18 mouse cellular contexts compared by ENCODE assay signal in genomic region chr14:40979723-40980122, GRCm38 (mm10). TPM values are rescaled to one million over a fixed set of nuclear protein-coding genes. Genes with fewer than 3 reads are reported as not detected.
DNase-seq lines count a peak whose midpoint lies in the region; ATAC-seq lines count a peak whose summit lies in the region.
"Had no signal": no experiment of that assay in that cellular context is flagged by ENCODE, and none has a peak within 500 bp of the region (broad histone marks: within the 10 kb centered on the region; RNA-seq: fewer than 3 reads in every experiment).

No protein-coding gene starts in this region.

- 0 out of 2 replicates have a peak overlapping the region, but pooled peaks have one; percentile 39 for H3K27ac ChIP-seq in liver, embryonic 12.5 days
- H3K27ac ChIP-seq in liver, embryonic 11.5 days (ENCODE audit: low read depth, low read length), result no peak overlapping the region
- H3K27ac ChIP-seq: forebrain, embryonic 12.5 days; hindbrain, postnatal 0 days; kidney, postnatal 0 days; liver, embryonic 15.5 days; midbrain, embryonic 10.5 days; neural tube, embryonic 13.5 days had no signal

- H3K27me3 ChIP-seq in liver, embryonic 12.5 days (replicated peaks), result no peaks in the 10 kb centered on the region
- H3K27me3 ChIP-seq in liver, embryonic 11.5 days (replicated peaks; ENCODE audit: control insufficient read depth, insufficient read depth, low read length), result no peaks in the 10 kb centered on the region
- H3K27me3 ChIP-seq: forebrain, embryonic 12.5 days; liver, embryonic 15.5 days; neural tube, embryonic 13.5 days had no signal

- H3K9ac ChIP-seq in liver, embryonic 12.5 days, result no peak overlapping the region
- H3K9ac ChIP-seq in liver, embryonic 11.5 days (ENCODE audit: low read depth, low read length), result no peak overlapping the region
- H3K9ac ChIP-seq: forebrain, embryonic 12.5 days; liver, embryonic 15.5 days; neural tube, embryonic 13.5 days had no signal

- WGBS in liver, embryonic 12.5 days (ENCODE audit: insufficient replicate concordance), result 39% methylated on average over 1 of the region's 1 CpGs
- 46% methylated on average over 1 of the region's 1 CpGs for WGBS in liver, embryonic 11.5 days

- no peaks in the 10 kb centered on the region for H3K36me3 ChIP-seq in liver, embryonic 12.5 days
- no peaks in the 10 kb centered on the region for H3K36me3 ChIP-seq in liver, embryonic 11.5 days (ENCODE audit: control insufficient read depth, insufficient read depth, low read length)
- H3K36me3 ChIP-seq: forebrain, embryonic 12.5 days; liver, embryonic 15.5 days; midbrain, embryonic 10.5 days; neural tube, embryonic 13.5 days had no signal

- H3K4me2 ChIP-seq in liver, embryonic 12.5 days, result no peak overlapping the region
- no peak overlapping the region for H3K4me2 ChIP-seq in liver, embryonic 11.5 days
- H3K4me2 ChIP-seq: forebrain, embryonic 12.5 days; liver, embryonic 15.5 days; neural tube, embryonic 13.5 days had no signal

- H3K9me3 ChIP-seq in liver, embryonic 12.5 days (replicated peaks), result no peaks in the 10 kb centered on the region
- no peaks in the 10 kb centered on the region for H3K9me3 ChIP-seq in liver, embryonic 11.5 days (ENCODE audit: control insufficient read depth, low read length)
- H3K9me3 ChIP-seq: forebrain, embryonic 12.5 days; liver, embryonic 15.5 days; midbrain, embryonic 10.5 days; neural tube, embryonic 13.5 days had no signal

- DNase-seq in heart, adult 11 months, result peak; percentile 87
- DNase-seq in heart, postnatal 4 days, result no peak
- no peak for DNase-seq in liver, embryonic 11.5 days (ENCODE audit: low spot score)
- DNase-seq in thymus, postnatal 4 days, result peak; percentile 1
- DNase-seq in thymus, postnatal 0 days (ENCODE audit: low spot score), result no peak
- no peak for DNase-seq in adrenal gland, adult 8-10 months
- DNase-seq: gastrocnemius, postnatal 36 days; right cerebral cortex, postnatal 4 days; thymus, postnatal 25 days had no signal

- H3K4me3 ChIP-seq in liver, embryonic 12.5 days, result no peak overlapping the region
- no peak overlapping the region for H3K4me3 ChIP-seq in liver, embryonic 11.5 days (ENCODE audit: low read depth, low read length)
- H3K4me3 ChIP-seq: forebrain, embryonic 12.5 days; liver, embryonic 15.5 days; midbrain, embryonic 10.5 days; myocyte; neural tube, embryonic 13.5 days had no signal

- ATAC-seq in liver, embryonic 12.5 days, result no peak
- ATAC-seq in liver, embryonic 11.5 days (replicated peaks; ENCODE audit: low FRiP score), result no peak
- ATAC-seq: midbrain, embryonic 16.5 days had no signal

- H3K4me1 ChIP-seq in liver, embryonic 12.5 days, result peaks cover 12% of the 10 kb centered on the region
- H3K4me1 ChIP-seq in liver, embryonic 11.5 days (replicated peaks; ENCODE audit: control insufficient read depth, insufficient read depth, low read length), result peaks cover 5% of the 10 kb centered on the region; the same call in 1 of the 2 replicates
- H3K4me1 ChIP-seq: forebrain, embryonic 12.5 days; midbrain, embryonic 10.5 days; neural tube, embryonic 13.5 days had no signal

RNA-seq across cellular contexts. Expression of gene Tspan14, which starts 13.1 kb away (rescaled TPM):
- 10 to 100 TPM; 25.9 to 28.6 TPM for total RNA-seq in heart, postnatal 4 days (2021)
- 44.5 and 44.6 TPM in 2 replicates for polyA plus RNA-seq in liver, embryonic 12.5 days (2016; fragmentation: Nextera tagmentation; extraction: Ambion mirVana)
- polyA plus RNA-seq in liver, embryonic 11.5 days (2014; fragmentation: Nextera tagmentation; extraction: Ambion mirVana), result 65.3 and 68.1 TPM in 2 replicates
- polyA plus RNA-seq in thymus, postnatal 0 days (2015; fragmentation: Nextera tagmentation; extraction: Ambion mirVana), result 58.5 and 65.0 TPM in 2 replicates
- total RNA-seq in adrenal gland, adult 8-10 months (2022), result 10 to 100 TPM; 31.2 to 34.6 (median 33.0) TPM

RNA-seq across cellular contexts. Expression of gene Fam213a, which starts 33.9 kb away (rescaled TPM):
- total RNA-seq in heart, postnatal 4 days (2021), result 10 to 100 TPM; 15.3 to 17.3 TPM
- polyA plus RNA-seq in liver, embryonic 12.5 days (2016; fragmentation: Nextera tagmentation; extraction: Ambion mirVana), result 77.7 and 79.0 TPM in 2 replicates
- polyA plus RNA-seq in liver, embryonic 11.5 days (2014; fragmentation: Nextera tagmentation; extraction: Ambion mirVana), result 78.2 and 84.8 TPM in 2 replicates
- polyA plus RNA-seq in thymus, postnatal 0 days (2015; fragmentation: Nextera tagmentation; extraction: Ambion mirVana), result 6.6 and 9.3 TPM in 2 replicates
- 10 to 100 TPM; 39.2 to 77.5 (median 71.6) TPM for total RNA-seq in adrenal gland, adult 8-10 months (2022)

Comparison
In these comparisons a context has a peak if more than half of its experiments do, and no peak if none do; other contexts are left out.
1. DNase-seq: peak in heart, adult 11 months (single experiment) and thymus, postnatal 4 days (single experiment); none in heart, postnatal 4 days (single experiment), liver, embryonic 11.5 days (single experiment), thymus, postnatal 0 days (single experiment) and adrenal gland, adult 8-10 months (single experiment).